Mouse (Mus musculus): ENCODE results near the gene Usp9x.

Usp9x gene

GRCm38 (mm10) chrX:13071241-13071775 is at the start of gene Usp9x:
Gene Usp9x, plus strand, starts transcription at chrX:13071498.
- peak; percentile 86 for DNase-seq

GRCm38 (mm10) chrX:13022547-13023310 is 48.6 kb upstream of the Usp9x start:
- DNase-seq: no peak

GRCm38 (mm10) chrX:13024539-13025202 is 46.6 kb upstream of the Usp9x start:
- DNase-seq: no peak

- DNase-seq: no peak
Measured at GRCm38 (mm10) chrX:13025286-13025685, 46.0 kb upstream of the Usp9x start.

- no peak for DNase-seq
Measured at GRCm38 (mm10) chrX:13028156-13028555, 43.1 kb upstream of the Usp9x start.

GRCm38 (mm10) chrX:13029996-13030395 is 41.3 kb upstream of the Usp9x start:
- DNase-seq: no peak

- DNase-seq: no peak
Measured at GRCm38 (mm10) chrX:13037085-13037484, 34.2 kb upstream of the Usp9x start.

- DNase-seq: no peak
Measured at GRCm38 (mm10) chrX:13039211-13039610, 32.1 kb upstream of the Usp9x start.

GRCm38 (mm10) chrX:13040391-13040790 is 30.9 kb upstream of the Usp9x start:
- DNase-seq: no peak

GRCm38 (mm10) chrX:13041630-13042129 is 29.6 kb upstream of the Usp9x start:
- DNase-seq: peak; percentile 96

GRCm38 (mm10) chrX:13043780-13044179 is 27.5 kb upstream of the Usp9x start:
- DNase-seq: no peak

GRCm38 (mm10) chrX:13044666-13045065 is 26.6 kb upstream of the Usp9x start:
- no peak for DNase-seq

- no peak for DNase-seq
Measured at GRCm38 (mm10) chrX:13046893-13047435, 24.3 kb upstream of the Usp9x start.

GRCm38 (mm10) chrX:13047631-13048345 is 23.5 kb upstream of the Usp9x start:
- DNase-seq: no peak

- no peak for DNase-seq
Measured at GRCm38 (mm10) chrX:13054612-13055011, 16.7 kb upstream of the Usp9x start.

GRCm38 (mm10) chrX:13061961-13062360 is 9.3 kb upstream of the Usp9x start:
- DNase-seq: no peak

GRCm38 (mm10) chrX:13064273-13064925 is 6.9 kb upstream of the Usp9x start:
- no peak for DNase-seq

- DNase-seq: no peak
Measured at GRCm38 (mm10) chrX:13070206-13070572, 1.1 kb upstream of the Usp9x start.

GRCm38 (mm10) chrX:13070573-13071240 is 591 bp upstream of the Usp9x start:
- DNase-seq: peak; percentile 88

- DNase-seq: peak; percentile 80
Measured at GRCm38 (mm10) chrX:13071776-13072460, 620 bp downstream of the Usp9x start.

- DNase-seq: peak; percentile 70
Measured at GRCm38 (mm10) chrX:13072461-13072982, 1.2 kb downstream of the Usp9x start.

Data from thymus, postnatal 14 days (tissue).